Mouse (Mus musculus) NIH3T3 (cell line): Measurements from ENCODE around the gene Grin2d.
"Not testable (repeated sequence)": the region's sequence is repeated elsewhere in the genome, so short reads cannot be mapped to it uniquely, and the experiment has no call there.

ENCODE experiments used
- DNase-seq: peaks from one replicate; pipeline ENCODE4 v3.0.0-alpha.2; 2012; ENCODE audit warnings: low read depth

Gene Grin2d

GRCm38 (mm10) chr7:45878278-45878677 lies at the start of gene Grin2d:
Gene Grin2d, minus strand, starts transcription at chr7:45878378.
- DNase-seq: not testable (repeated sequence)

- no peak for DNase-seq
These were observed 46.2 kb upstream of the Grin2d start for GRCm38 (mm10) chr7:45924429-45924816.

GRCm38 (mm10) chr7:45923762-45924428 lies 45.7 kb upstream of the Grin2d start, which contains the start of gene Ccdc114:
Gene Ccdc114, plus strand, starts transcription at chr7:45924072.
- DNase-seq: no peak

- no peak for DNase-seq
These were observed 45.0 kb upstream of the Grin2d start for GRCm38 (mm10) chr7:45922928-45923761.

GRCm38 (mm10) chr7:45921950-45922600 lies 43.9 kb upstream of the Grin2d start:
- DNase-seq: no peak

- DNase-seq: peak; percentile 91
These were observed 43.1 kb upstream of the Grin2d start, which contains the start of gene Emp3 for GRCm38 (mm10) chr7:45921242-45921621. Gene Emp3, minus strand, starts transcription at chr7:45921404.

- DNase-seq: peak; percentile 95
These were observed 42.5 kb upstream of the Grin2d start for GRCm38 (mm10) chr7:45920583-45921241.

GRCm38 (mm10) chr7:45919761-45920160 lies 41.6 kb upstream of the Grin2d start:
- no peak for DNase-seq

GRCm38 (mm10) chr7:45919083-45919671 lies 41.0 kb upstream of the Grin2d start:
- no peak for DNase-seq

GRCm38 (mm10) chr7:45917926-45918325 lies 39.7 kb upstream of the Grin2d start:
- DNase-seq: no peak

GRCm38 (mm10) chr7:45917004-45917704 lies 39.0 kb upstream of the Grin2d start:
- peak; percentile 32 for DNase-seq

GRCm38 (mm10) chr7:45916056-45917003 lies 38.2 kb upstream of the Grin2d start:
- DNase-seq: peak; percentile 90

- no peak for DNase-seq
These were observed 36.8 kb upstream of the Grin2d start for GRCm38 (mm10) chr7:45915011-45915410.

- no peak for DNase-seq
These were observed 35.9 kb upstream of the Grin2d start for GRCm38 (mm10) chr7:45914067-45914466.

GRCm38 (mm10) chr7:45909145-45909544 lies 31.0 kb upstream of the Grin2d start:
- DNase-seq: no peak

- no peak for DNase-seq
These were observed 30.2 kb upstream of the Grin2d start for GRCm38 (mm10) chr7:45908384-45908783.

- no peak for DNase-seq
These were observed 28.4 kb upstream of the Grin2d start for GRCm38 (mm10) chr7:45906622-45907021.

- no peak for DNase-seq
These were observed 24.4 kb upstream of the Grin2d start for GRCm38 (mm10) chr7:45902481-45903002.

- peak; percentile 62 for DNase-seq
These were observed 23.4 kb upstream of the Grin2d start for GRCm38 (mm10) chr7:45901562-45901961.

GRCm38 (mm10) chr7:45898125-45898524 lies 19.9 kb upstream of the Grin2d start:
- peak; percentile 59 for DNase-seq
